Mouse (Mus musculus) forebrain, postnatal 0 days (tissue): Measurements from ENCODE around the gene Lcn5. TPM values are rescaled to one million over a fixed set of nuclear protein-coding genes. Genes with fewer than 3 reads are reported as not detected.

Experiments
- ATAC-seq: fragments of 200-750 bp; cut with Nextera tagmentation; 2 replicates; pipeline ENCODE4 v1.8.0; 2017; ENCODE audit warnings: mild to moderate bottlenecking, moderate library complexity
- DNase-seq: peaks from one replicate; pipeline ENCODE4 v3.0.0-alpha.2; 2015
- H3K27ac ChIP-seq: fragments of 300-500 bp; sonication (generic); 2 replicates; pipeline ENCODE4 v1.5.1; 2014; ENCODE audit warnings: low read depth, mild to moderate bottlenecking, antibody characterized with exemption, low read length, moderate library complexity, mixed read lengths
- H3K27me3 ChIP-seq: fragments of 300-500 bp; sonication (generic); 2 replicates; pipeline ENCODE4 v1.6.1; 2014; ENCODE audit warnings: mild to moderate bottlenecking, low read length, mixed read lengths; ENCODE audit not compliant: insufficient read depth
- H3K36me3 ChIP-seq: fragments of 300-500 bp; sonication (generic); 2 replicates; pipeline ENCODE4 v1.6.1; 2014; ENCODE audit warnings: mild to moderate bottlenecking, moderate library complexity; ENCODE audit not compliant: insufficient read depth
- H3K4me1 ChIP-seq: fragments of 300-500 bp; sonication (generic); 2 replicates; pipeline ENCODE4 v1.6.1; 2014; ENCODE audit warnings: antibody characterized with exemption; ENCODE audit not compliant: insufficient read depth
- H3K4me2 ChIP-seq: fragments of 300-500 bp; sonication (generic); 2 replicates; pipeline ENCODE4 v1.6.1; 2014; ENCODE audit warnings: low read depth, mild to moderate bottlenecking, moderate library complexity
- H3K4me3 ChIP-seq: fragments of 300-500 bp; sonication (generic); 2 replicates; pipeline ENCODE4 v1.5.1; 2014; ENCODE audit warnings: low read depth, low read length, mixed read lengths
- H3K9ac ChIP-seq: fragments of 300-500 bp; sonication (generic); 2 replicates; pipeline ENCODE4 v1.6.1; 2014; ENCODE audit warnings: mild to moderate bottlenecking
- H3K9me3 ChIP-seq: fragments of 300-500 bp; sonication (generic); 2 replicates; pipeline ENCODE4 v1.6.1; 2016; ENCODE audit warnings: low read length
- CTCF ChIP-seq: sonication (generic); IDR thresholded peaks from 2 replicates; pipeline ENCODE4 v1.5.1; 2016; ENCODE audit warnings: antibody characterized with exemption, control low read depth, low read depth
- WGBS: fragments of 180-500 bp; shearing (Covaris S2); extraction: QIAGEN DNeasy Blood & Tissue Kit; methylation state at CpG from one replicate; pipeline ENCODE4 v1.1.7; 2014; 5-methylcytosine and 5-hydroxymethylcytosine counted together
- polyA plus RNA-seq: library from polyadenylated mRNA; unstranded; fragments of >200 nt; fragmentation: Nextera tagmentation; extraction: Ambion mirVana; gene quantifications from 2 replicates; pipeline ENCODE4 v1.2.1, GENCODE M21; 2015
- total RNA-seq: library from RNA; depleted of rRNA; stranded (reverse); fragments of >200 nt; gene quantifications from 2 replicates; pipeline ENCODE4 v1.2.3, GENCODE M21; 2014; rRNA removed

Gene Lcn5
- total RNA-seq: not detected in 2 replicates
- polyA plus RNA-seq: not detected in 2 replicates

- Histone ChIP-seq H3K9me3 (no peaks in the 10 kb centered on the region), H3K4me3 (no peak within 1 kb of the TSS), H3K4me1 (no peaks in the 10 kb centered on the region), H3K9ac (no peak within 1 kb of the TSS), H3K27ac (no peak within 1 kb of the TSS), H3K4me2 (no peak within 1 kb of the TSS), H3K36me3 (no peaks in the 10 kb centered on the region), H3K27me3 (no peaks in the 10 kb centered on the region)
- DNase-seq: no peak
- no peak for ATAC-seq
- no peak for TF ChIP-seq CTCF
Observed at GRCm38 (mm10) chr2:25657652-25658051, at the start of gene Lcn5. Gene Lcn5, plus strand, starts transcription at chr2:25657952.

GRCm38 (mm10) chr2:25608671-25609070, 49.1 kb upstream of the Lcn5 start:
- H3K9ac ChIP-seq: peak overlapping the region; percentile 69; the same call in 1 of the 2 replicates
- DNase-seq: no peak
- WGBS: 71% methylated on average over 10 of the region's 10 CpGs
- H3K27me3 ChIP-seq: no peaks in the 10 kb centered on the region
- H3K4me2 ChIP-seq: peak overlapping the region; percentile 59
- peaks cover 16% of the 10 kb centered on the region; the same call in 1 of the 2 replicates for H3K4me1 ChIP-seq
- H3K4me3 ChIP-seq: peak overlapping the region; percentile 66
- TF ChIP-seq CTCF: no peak
- no peaks in the 10 kb centered on the region for H3K36me3 ChIP-seq
- no peaks in the 10 kb centered on the region for H3K9me3 ChIP-seq
- no peak for ATAC-seq
- peak overlapping the region; percentile 91 for H3K27ac ChIP-seq

- H3K4me3 ChIP-seq: no peak overlapping the region
- TF ChIP-seq CTCF: no peak
- H3K27me3 ChIP-seq: peaks cover 19% of the 10 kb centered on the region
- DNase-seq (no peak), ATAC-seq (no peak)
- no peak overlapping the region for H3K9ac ChIP-seq
- no peak overlapping the region for H3K27ac ChIP-seq
- no peaks in the 10 kb centered on the region for H3K36me3 ChIP-seq
- H3K4me1 ChIP-seq: peaks cover 4% of the 10 kb centered on the region; the same call in 1 of the 2 replicates
- no peak overlapping the region for H3K4me2 ChIP-seq
- no peaks in the 10 kb centered on the region for H3K9me3 ChIP-seq
- 20% methylated on average over 22 of the region's 22 CpGs for WGBS
Observed at GRCm38 (mm10) chr2:25616398-25616797, 41.4 kb upstream of the Lcn5 start.

GRCm38 (mm10) chr2:25617578-25617977, 40.2 kb upstream of the Lcn5 start, which contains the start of gene Ccdc183:
Gene Ccdc183, minus strand, starts transcription at chr2:25617678.
- peaks cover 19% of the 10 kb centered on the region for H3K27me3 ChIP-seq
- no peak within 1 kb of the TSS for H3K9ac ChIP-seq
- no peak within 1 kb of the TSS for H3K27ac ChIP-seq
- no peak for DNase-seq
- H3K9me3 ChIP-seq: no peaks in the 10 kb centered on the region
- H3K4me1 ChIP-seq: peaks cover 4% of the 10 kb centered on the region; the same call in 1 of the 2 replicates
- 81% methylated on average over 3 of the region's 3 CpGs for WGBS
- H3K36me3 ChIP-seq: no peaks in the 10 kb centered on the region
- ATAC-seq: no peak
- H3K4me2 ChIP-seq: no peak within 1 kb of the TSS
- no peak for TF ChIP-seq CTCF
- no peak within 1 kb of the TSS for H3K4me3 ChIP-seq

- ATAC-seq (no peak), DNase-seq (no peak)
- H3K4me3 ChIP-seq: no peak overlapping the region
- H3K27ac ChIP-seq: no peak overlapping the region
- no peaks in the 10 kb centered on the region for H3K9me3 ChIP-seq
- H3K4me2 ChIP-seq: no peak overlapping the region
- WGBS: 79% methylated on average over 6 of the region's 6 CpGs
- H3K27me3 ChIP-seq: peaks cover 13% of the 10 kb centered on the region
- no peak for TF ChIP-seq CTCF
- H3K36me3 ChIP-seq: no peaks in the 10 kb centered on the region
- H3K9ac ChIP-seq: no peak overlapping the region
- peaks cover 4% of the 10 kb centered on the region; the same call in 1 of the 2 replicates for H3K4me1 ChIP-seq
Observed at GRCm38 (mm10) chr2:25620386-25620785, 37.4 kb upstream of the Lcn5 start.

- no peak overlapping the region for H3K9ac ChIP-seq
- ATAC-seq: no peak
- H3K9me3 ChIP-seq: no peaks in the 10 kb centered on the region
- TF ChIP-seq CTCF: no peak
- peaks cover 4% of the 10 kb centered on the region; the same call in 1 of the 2 replicates for H3K4me1 ChIP-seq
- H3K27ac ChIP-seq: no peak overlapping the region
- DNase-seq: no peak
- peaks cover 8% of the 10 kb centered on the region for H3K27me3 ChIP-seq
- WGBS: 86% methylated on average over 4 of the region's 4 CpGs
- peak overlapping the region; percentile 44; the same call in 1 of the 2 replicates for H3K4me3 ChIP-seq
- peak overlapping the region; percentile 77 for H3K4me2 ChIP-seq
- no peaks in the 10 kb centered on the region for H3K36me3 ChIP-seq
Observed at GRCm38 (mm10) chr2:25620852-25621228, 36.9 kb upstream of the Lcn5 start.

- H3K27me3 ChIP-seq: peaks cover 3% of the 10 kb centered on the region
- DNase-seq: peak; percentile 83
- peak within 1 kb of the TSS; percentile 77 for H3K4me2 ChIP-seq
- ATAC-seq: peak; percentile 96
- TF ChIP-seq CTCF: peak; percentile 60
- 5% methylated on average over 34 of the region's 34 CpGs for WGBS
- H3K27ac ChIP-seq: no peak within 1 kb of the TSS
- peak within 1 kb of the TSS; percentile 59 for H3K9ac ChIP-seq
- H3K9me3 ChIP-seq: no peaks in the 10 kb centered on the region
- no peaks in the 10 kb centered on the region for H3K36me3 ChIP-seq
- H3K4me3 ChIP-seq: peak within 1 kb of the TSS; percentile 44
- peaks cover 4% of the 10 kb centered on the region; the same call in 1 of the 2 replicates for H3K4me1 ChIP-seq
Observed at GRCm38 (mm10) chr2:25621229-25622200, 36.2 kb upstream of the Lcn5 start, which contains the start of gene Tmem141. Gene Tmem141, minus strand, starts transcription at chr2:25622005.
